Mouse (Mus musculus): ENCODE data around the gene Wwtr1. TPM values are rescaled to one million over a fixed set of nuclear protein-coding genes. Genes with fewer than 3 reads are reported as not detected.

The Wwtr1 gene
- total RNA-seq, 2 experiments from 2014 or later = 12.9 to 13.9 TPM

DNA sequence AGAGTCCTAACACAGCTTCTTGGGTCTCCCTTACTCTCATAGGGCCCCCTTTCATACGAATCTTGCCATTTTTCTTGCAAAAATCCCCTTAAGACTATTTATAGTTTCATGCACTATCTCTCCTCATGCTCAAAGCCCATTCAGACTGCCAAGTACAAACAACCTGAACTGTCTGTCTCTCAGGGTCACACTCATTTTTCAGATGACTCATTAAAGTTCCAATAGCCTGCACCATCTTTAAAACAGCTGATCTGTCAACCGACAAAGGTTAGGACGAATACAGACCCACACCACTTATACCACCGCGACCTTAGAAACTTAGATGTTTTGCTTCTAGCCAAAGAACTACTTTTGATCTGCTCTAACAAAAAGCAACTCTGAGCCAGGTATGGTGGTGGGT, 12.1 kb downstream of the Wwtr1 start:
- intact Hi-C loops (cut with DNase I) = no loop called here
- DNase-seq (ENCODE audit: low spot score in 2 of 2) = no peak

DNA sequence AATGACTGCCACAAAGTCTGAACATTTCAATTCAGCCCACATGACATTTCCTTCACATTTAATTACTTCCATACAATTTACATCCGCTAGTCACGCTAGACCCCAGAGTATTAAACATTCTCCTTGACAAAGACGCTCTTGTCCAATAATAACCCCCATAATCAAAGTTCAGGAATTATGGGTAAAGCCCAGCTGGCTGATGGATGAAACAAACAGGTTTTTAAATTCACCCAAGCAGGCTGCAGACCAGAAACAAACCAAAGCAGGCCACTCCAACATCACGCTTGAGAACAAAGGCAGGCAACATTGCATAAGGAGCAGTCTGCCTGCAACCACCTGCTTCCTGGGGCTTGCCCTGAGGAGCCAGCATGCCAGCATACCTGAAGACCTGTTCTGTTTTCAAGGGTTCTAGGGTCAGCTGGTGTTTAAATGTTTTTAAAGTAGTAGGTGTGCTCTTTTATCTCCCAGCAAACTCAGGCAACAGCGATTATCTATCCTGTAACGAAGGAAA, 12.7 kb downstream of the Wwtr1 start:
- intact Hi-C loops (cut with DNase I) = no loop called here

DNA sequence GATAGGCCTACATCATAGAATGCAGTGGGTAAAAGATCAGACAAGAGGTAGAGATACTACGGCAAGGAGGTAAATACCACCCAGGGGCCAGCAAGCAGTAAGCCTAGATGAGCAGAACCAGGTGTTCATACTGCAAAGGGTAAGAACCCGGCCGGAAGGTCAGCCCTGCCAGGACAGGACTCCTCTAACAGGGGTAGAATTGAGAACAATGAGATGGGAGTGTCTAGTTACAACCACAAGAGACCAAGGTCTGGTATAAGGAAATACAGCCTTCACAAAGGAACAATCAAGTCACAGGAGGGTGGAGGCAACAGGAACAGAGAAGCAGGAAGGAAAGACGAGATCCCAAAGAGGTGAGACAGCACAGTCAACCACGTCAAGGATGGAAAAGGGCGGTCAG, 16.9 kb downstream of the Wwtr1 start:
- intact Hi-C loops (cut with DNase I) = no loop called here
- DNase-seq (ENCODE audit: low spot score in 2 of 2) = no peak

More for the DNA sequence above, 12.7 kb downstream of the Wwtr1 start:
- DNase-seq (ENCODE audit: low spot score in 2 of 2) = no peak

GRCm38 (mm10) chr3:57557408-57557807, 18.3 kb downstream of the Wwtr1 start:
- intact Hi-C loops (cut with DNase I) = no loop called here
- no peak for DNase-seq (ENCODE audit: low spot score in 2 of 2)

DNA sequence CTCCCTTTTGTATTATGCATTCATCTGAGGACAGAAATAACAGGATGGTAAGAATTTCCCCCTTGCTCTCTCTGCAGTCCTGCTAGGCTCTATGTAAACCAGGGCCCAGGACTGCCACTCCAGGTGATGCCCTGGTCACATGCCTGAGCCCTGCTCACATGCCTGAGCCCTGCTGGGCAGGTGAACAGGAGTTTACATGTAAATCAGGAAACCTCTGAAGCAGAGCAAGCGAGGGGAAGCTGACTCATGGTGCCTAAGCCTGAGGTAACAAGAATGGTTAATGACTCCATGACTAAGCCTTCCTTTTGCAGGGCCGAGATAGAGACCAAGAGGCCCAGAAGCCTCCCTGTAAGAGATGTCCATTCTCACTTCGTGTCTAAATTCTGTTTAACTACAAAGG, 20.1 kb downstream of the Wwtr1 start:
- DNase-seq (ENCODE audit: low spot score in 2 of 2) = no peak
- intact Hi-C loops (cut with DNase I) = no loop called here

- intact Hi-C loops (cut with DNase I) = no loop called here
- no peak for DNase-seq (ENCODE audit: low spot score in 2 of 2)
Measured at GRCm38 (mm10) chr3:57554890-57555239, 20.8 kb downstream of the Wwtr1 start.

GRCm38 (mm10) chr3:57554124-57554889, 21.4 kb downstream of the Wwtr1 start:
- DNase-seq (ENCODE audit: low spot score in 2 of 2) = no peak
- intact Hi-C loops (cut with DNase I) = no loop called here

DNA sequence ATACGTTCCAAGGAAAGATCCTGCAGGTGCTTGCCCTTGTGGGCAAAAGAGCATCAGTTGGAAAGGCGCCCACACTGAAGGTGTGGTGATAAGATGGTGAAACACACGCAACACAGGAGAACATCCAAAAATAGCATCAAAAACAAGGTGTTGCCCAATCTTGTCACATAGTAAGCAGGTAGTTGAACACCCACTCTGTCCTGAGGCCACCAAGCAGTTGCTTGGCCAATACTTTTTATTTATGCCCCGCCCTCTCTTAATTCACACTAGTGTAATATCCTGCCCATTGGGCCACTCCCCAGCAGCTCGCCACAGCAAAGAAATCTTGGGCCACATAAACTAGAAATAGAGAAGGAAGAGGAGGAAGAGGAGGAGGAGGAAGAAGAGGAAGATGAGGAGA, 22.6 kb downstream of the Wwtr1 start:
- intact Hi-C loops (cut with DNase I) = no loop called here
- DNase-seq (ENCODE audit: low spot score in 2 of 2) = no peak

DNA sequence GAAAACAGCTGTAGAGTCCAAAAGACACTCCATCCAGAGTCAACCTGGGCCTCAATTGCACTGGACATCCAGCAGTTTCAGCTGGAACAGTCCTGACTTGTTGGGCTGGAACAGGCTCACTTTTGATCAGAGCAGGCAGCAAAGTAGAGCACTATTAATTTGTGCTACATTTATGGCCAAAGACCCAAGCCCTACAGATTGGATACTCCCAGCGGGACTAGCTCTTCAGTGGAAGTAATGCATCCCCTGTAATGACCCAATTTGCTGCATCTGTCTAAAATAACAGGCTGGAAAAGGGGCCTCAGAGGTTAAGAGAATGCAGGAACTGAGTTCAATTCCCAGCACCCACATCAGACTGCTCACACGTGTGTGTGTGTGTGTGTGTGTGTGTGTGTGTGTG, 24.5 kb downstream of the Wwtr1 start:
- no peak for DNase-seq (ENCODE audit: low spot score in 2 of 2)
- intact Hi-C loops (cut with DNase I) = no loop called here

DNA sequence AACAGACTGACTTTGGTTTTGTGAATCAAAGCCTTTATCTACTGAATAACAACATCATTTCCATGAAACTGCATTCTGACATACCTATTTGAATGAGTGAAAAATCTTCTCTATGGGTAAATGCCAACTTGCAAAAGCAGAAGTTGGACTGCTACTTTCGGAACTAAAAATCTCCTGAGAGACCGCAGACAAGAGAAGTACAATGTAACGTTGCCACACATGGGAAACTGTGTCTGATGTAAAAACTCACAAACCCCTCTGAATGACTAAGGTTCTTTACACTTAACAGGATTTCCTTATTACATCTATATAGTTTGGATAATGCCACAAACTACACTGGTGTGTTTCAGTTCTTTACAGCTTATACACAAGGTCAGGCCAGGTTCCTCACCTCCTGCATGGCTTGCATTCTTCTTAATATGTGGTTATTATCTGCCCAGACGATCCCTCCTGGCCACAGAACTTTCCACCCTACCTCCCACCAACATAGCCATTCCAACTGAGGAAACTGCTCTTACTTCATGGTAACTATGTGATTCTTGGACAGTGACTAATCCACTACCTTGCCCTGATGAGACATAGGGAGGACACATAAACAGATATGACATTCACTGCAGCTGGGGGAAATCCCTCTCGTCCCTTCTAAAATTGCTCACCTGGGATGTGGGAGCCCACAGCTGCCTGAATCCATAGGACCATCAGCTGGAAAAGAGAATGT, 25.1 kb downstream of the Wwtr1 start:
- intact Hi-C loops (cut with DNase I) = no loop called here
- no peak for DNase-seq (ENCODE audit: low spot score in 2 of 2)

GRCm38 (mm10) chr3:57544154-57544553, 31.6 kb downstream of the Wwtr1 start:
- intact Hi-C loops (cut with DNase I) = no loop called here
- no peak for DNase-seq (ENCODE audit: low spot score in 2 of 2)

DNA sequence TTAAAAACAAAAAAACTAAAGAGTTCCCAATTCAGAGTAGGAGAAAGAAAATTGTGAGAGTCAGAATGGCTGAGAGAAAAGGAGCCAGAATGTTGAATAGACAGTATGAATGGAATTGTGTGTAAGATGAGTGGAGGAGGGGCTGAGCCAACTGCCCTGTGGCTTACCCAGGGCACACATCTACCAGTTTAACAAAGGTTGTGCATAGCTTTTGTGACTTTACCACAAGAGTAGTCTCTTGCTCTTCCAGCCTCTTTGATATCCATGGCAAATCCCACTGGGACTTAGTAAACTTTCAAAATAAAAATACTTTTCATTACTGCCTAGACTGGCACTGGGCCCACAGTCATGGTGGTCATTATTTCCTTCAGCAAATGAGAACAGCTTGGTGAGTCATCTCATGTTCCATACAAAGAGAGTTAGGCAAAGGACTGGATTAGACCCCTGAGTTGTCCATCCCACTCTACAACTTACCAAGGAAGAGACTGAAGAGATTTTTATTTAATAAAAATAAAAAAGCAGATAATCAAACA, 32.8 kb downstream of the Wwtr1 start:
- no peak for DNase-seq (ENCODE audit: low spot score in 2 of 2)
- intact Hi-C loops (cut with DNase I) = no loop called here

DNA sequence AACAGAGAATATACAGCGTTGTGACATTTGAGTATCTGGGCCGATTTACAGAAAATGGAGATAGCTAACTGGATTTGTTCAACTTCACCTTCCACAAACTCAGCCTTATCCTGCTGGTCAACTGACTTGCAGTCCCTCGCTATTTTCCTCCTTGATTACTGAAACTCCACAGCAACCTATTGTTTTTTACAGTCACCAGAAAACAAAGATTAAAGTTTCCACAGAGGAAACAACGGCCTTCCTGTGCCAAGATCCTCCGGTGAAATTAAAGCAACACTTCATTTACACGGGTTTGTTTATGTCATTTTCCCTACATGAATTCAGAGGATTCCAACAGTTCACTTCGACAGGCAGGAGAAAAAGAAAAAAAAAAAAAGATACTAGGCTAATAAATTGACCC, 34.5 kb downstream of the Wwtr1 start:
- intact Hi-C loops (cut with DNase I) = no loop called here
- DNase-seq (ENCODE audit: low spot score in 2 of 2) = no peak

GRCm38 (mm10) chr3:57540474-57540873, 35.2 kb downstream of the Wwtr1 start:
- no peak for DNase-seq (ENCODE audit: low spot score in 2 of 2)
- intact Hi-C loops (cut with DNase I) = no loop called here

GRCm38 (mm10) chr3:57535483-57536185, 40.1 kb downstream of the Wwtr1 start:
- intact Hi-C loops (cut with DNase I) = no loop called here
- DNase-seq (ENCODE audit: low spot score in 2 of 2) = no peak

GRCm38 (mm10) chr3:57534450-57534849, 41.3 kb downstream of the Wwtr1 start:
- intact Hi-C loops (cut with DNase I) = no loop called here
- DNase-seq (ENCODE audit: low spot score in 2 of 2) = no peak

DNA sequence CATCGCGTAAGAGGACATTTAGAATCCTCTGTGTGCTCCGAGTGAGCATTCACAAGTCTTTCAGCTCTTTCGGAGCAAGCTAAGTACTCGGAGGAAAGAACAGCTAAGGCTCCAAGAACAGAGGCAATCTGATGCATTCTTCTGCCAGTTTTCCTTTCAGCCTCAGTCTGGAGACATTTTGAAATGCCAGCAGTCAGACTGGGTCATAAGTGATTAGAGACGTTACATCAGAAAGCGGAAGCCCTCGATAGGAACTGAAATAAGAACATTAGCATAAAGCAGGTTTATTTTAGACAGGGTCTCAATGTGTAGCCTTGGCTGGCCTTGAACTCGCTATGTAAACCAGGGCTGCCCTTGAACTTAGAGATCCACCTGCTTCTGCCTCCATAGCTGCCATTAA, 41.8 kb downstream of the Wwtr1 start:
- DNase-seq (ENCODE audit: low spot score in 2 of 2) = no peak
- intact Hi-C loops (cut with DNase I) = no loop called here

DNA sequence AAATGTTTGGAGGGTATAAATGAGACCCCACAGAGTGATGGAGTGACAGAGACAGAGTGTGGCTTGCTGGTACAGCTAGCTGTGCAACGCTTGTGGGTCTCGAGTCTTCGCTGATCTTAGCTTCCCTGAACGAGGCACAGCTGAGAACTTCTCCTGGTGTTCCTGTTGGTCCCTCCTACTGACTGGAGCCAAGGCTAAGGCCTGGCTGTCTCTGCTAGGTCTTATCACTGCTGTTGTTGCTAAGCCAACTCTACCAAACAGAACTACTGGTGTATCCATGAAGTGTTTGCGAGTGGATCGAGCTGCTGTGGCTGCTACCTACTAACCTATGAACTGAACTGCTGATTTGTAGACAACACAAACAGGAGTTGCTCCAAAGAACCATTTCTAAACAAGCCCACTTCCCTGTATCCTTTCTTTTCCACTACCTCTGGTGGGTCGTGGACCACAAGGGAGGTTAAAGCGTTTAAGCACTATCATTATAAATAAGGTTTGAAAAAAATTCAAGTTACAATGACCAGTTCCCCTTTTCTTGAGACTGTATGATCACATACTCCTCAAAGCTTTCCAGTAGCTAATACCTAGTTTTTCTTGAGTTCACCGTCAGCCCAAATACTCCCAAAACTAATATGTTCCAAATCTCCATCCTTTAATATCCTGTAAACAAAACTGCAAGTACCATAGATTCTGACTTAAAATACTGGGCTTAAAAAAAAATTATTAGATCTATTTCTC, 42.6 kb downstream of the Wwtr1 start:
- DNase-seq (ENCODE audit: low spot score in 2 of 2) = no peak
- intact Hi-C loops (cut with DNase I) = no loop called here

- intact Hi-C loops (cut with DNase I) = no loop called here
- no peak for DNase-seq (ENCODE audit: low spot score in 2 of 2)
Measured at GRCm38 (mm10) chr3:57530836-57531235, 44.9 kb downstream of the Wwtr1 start.

DNA sequence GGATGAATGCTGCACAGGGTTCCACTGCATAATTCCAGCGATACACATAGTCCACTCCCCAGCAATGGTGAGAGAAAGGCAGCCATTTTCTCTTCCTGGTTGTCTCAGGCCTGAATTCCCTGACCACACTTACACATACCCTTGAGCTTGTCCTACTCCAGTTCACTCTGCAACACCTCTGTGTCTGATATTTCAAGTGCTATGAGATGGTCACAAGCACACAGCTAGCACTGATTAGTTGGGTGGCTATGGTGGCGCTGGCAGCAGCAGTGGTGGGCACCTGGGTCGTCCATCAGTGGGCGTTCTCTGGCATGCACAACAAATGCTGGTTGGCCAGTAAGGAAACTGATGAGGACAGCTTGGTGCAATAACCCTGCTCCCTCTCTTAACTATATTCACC, 45.5 kb downstream of the Wwtr1 start:
- intact Hi-C loops (cut with DNase I) = no loop called here
- no peak for DNase-seq (ENCODE audit: low spot score in 2 of 2)

Data from left cerebral cortex, postnatal 36 days (tissue).